Mouse (Mus musculus) erythroid progenitor cell, adult 5-6 weeks (primary cell): ENCODE data around the gene Relch. TPM values are rescaled to one million over a fixed set of nuclear protein-coding genes. Genes with fewer than 3 reads are reported as not detected.

Experiments used
- ATAC-seq: replicated peaks from 2 replicates; pipeline ENCODE4 v1.8.0; 2016; ENCODE audit warnings: moderate number of reproducible peaks, mild to moderate bottlenecking, moderate TSS enrichment, inconsistent platforms; ENCODE audit not compliant: poor library complexity, low FRiP score, severe bottlenecking
- total RNA-seq, 2 experiments: library from RNA; stranded (forward) in 1 of 2; stranded (reverse) in 1 of 2; fragments of 150-400 nt in 1 of 2; fragments of 186-747, 209-891 nt in 1 of 2; gene quantifications; 2 replicates each; pipeline versions ENCODE4 v1.2.3 to v1.2.4; 2015 to 2017; ENCODE audit warnings: low replicate concordance in 2 of 2

The Relch gene
- total RNA-seq, 2 experiments from 2014 or later = 36.8 to 70.4 TPM

DNA sequence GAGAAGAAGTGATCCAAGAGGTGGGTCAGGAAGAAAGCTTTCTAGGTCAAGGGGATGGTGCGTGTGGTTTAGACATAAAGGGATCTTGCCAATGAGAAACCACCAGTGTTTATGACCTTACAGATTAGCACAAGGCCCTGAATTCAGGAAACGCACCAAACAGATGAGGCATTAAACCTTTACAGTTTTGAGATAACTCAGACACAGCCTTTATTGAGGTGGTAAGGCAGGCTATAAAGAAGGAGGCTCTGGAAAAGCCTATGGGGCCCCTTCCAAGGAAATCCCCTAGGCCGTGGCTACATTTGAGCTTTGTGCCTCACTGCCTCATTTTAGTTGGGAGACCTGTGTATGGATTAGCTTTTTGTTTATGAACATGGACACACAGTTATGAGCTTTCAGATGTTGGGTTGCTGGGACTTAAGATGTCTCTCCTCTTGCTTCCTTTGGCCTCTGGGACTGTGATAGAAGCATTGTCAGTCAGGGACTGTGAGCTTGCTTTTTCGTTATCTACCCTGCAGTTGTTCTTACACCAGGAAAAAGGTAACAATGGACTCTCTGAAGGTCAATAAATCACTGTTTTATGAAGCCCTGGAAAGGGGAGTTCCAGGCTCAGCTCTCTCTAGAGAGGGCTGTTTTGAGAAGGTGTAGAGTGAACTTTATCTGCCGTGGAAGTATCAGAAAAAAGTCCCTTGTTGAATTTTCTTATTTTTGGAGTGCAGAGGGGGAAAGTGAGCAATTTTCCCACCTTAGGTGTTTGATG lies 120.8 kb downstream of the Relch start:
- ATAC-seq = no peak

DNA sequence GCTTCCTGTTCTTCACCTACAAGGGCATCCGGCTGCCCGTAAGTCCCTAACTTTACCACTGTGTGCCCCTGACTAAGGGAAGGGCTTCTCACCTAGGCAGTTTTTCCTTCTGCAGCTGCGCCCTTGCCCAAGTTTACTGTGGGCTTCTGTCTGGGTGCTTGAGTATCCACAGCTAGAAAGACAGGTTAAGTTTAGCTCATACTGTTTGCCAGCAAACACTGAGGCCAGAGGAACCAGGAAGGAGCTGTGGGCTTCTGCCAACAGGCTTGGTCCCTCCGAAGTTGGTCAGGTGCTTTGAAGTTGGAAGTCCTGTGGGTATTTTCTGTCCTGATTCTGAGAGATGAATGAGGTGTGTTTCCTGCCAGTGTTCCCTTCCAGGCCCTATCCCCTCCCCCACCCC lies 121.5 kb downstream of the Relch start:
- ATAC-seq = no peak

DNA sequence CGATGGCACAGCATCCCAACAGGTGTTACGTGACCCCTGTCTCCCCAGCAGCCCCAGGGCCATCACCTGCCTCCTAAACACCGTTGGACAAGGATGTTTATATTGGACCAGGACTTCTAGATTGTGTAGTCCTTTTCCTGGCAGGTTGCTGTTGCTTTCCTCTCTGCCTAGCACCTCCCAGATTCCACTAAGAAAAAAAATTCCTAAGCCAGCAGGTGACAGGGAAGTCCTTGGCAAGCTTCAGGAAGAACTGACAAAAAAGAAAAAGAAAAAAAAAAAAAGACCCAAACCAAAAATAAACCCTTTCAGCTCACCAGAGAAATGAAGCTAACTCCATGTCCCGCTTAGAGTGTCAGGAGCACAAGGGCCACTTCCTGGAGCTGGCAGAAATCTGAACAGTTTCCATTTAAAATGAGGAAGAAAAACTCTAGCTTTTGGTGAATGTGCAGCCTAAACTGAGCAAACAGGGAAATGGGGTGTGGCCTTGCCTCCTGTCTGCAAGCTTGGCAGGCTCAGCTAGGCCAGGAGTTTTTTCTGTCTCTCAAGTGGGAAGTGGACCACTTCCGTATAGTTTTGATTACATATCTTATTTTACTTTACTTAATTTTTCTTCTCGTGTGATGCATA lies 123.2 kb downstream of the Relch start:
- no peak for ATAC-seq

DNA sequence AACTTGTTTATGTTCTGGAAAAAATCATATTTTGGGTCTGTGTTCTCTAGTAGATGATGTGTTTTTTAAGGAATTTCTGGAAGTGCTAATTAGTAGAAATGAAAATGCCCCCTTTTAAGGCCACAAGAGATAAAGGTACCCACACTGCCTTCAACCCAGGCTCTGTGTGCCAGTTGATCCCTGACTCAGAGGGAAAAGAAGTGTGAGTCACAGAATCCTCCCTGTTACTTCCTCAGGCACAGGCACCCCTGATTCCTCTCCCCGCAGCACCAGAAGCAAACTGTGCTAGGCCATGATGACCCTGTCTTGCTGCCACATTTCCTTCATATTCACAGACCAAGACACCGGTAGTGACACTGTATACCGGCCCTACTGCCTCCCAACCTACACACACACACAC lies 126.4 kb downstream of the Relch start:
- ATAC-seq = no peak

DNA sequence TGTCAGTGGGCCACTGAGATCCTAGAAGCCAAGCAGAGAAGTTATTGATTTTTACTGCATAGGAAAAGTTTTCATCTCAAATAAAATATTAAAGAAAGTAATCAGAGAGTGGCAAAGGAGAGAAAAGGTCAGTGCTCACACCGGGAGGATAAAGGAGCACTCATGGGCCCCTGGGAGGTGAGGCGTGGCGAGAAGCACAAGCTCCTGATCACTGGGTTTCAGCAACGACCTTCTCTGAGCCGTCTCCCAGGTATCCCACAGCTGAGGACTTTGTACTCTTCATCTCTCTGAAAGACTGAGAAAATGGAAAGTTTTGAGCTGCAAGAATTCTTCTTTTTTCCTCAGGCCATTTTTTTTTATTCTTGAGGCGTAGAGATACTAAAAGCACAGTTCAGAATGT lies 131.0 kb downstream of the Relch start:
- ATAC-seq = no peak

DNA sequence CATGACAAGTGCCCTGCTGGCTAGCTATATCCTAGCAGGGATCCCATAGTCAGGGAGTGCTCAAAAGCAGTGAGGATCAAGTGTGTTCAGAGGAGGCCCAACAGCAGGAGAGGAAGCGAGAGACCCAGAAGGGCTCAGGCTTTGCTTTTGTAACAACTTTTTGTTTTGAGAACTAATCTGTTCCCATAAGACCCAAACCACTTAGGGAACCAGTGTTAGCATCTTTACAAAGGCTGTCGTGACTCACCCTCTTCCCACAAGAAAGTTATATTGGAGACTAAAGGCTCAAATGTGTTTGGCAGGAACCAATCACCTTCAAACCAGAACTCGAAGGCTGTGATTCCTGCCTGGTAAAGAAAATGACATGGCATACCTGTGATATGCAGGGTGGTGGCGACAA lies 132.0 kb downstream of the Relch start:
- no peak for ATAC-seq

DNA sequence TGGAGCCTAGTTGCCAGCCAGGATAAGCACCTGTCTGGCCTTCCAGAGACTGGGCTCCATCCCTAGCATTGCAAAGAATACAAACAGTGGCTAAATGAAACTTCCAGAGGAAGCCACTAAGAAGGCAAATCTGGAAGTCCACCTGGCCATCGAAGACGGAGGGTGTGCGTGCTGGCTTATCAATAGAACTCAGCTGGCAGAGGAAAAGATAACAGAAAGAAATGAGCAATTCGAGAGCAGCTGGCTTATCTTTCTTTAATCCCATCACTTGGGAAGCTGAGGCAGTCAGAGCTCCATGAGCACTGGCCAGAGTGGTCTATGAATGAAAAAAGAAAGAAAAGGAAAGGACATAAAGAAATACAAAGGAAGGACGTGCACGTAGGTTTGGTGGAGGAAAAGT lies 136.9 kb downstream of the Relch start:
- ATAC-seq = no peak

DNA sequence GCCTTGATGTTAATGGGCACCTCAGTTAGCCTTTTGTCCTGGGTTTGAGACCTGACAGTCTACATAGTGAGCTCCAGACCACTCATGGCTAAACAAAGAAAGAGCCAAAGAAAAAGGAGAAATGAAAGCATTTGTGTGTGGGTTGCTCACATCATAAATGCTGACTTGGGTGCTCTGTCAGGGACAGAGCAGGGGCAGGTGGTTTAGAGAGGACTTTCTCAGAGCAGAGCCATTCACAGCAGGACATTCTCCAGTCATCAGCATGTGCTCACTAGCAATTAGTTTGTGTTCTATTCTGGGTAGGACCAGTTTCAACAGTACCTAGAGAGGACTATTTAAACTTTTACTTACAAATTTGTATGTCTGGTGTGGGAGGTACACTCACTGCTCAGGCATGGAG lies 137.6 kb downstream of the Relch start:
- ATAC-seq = no peak

DNA sequence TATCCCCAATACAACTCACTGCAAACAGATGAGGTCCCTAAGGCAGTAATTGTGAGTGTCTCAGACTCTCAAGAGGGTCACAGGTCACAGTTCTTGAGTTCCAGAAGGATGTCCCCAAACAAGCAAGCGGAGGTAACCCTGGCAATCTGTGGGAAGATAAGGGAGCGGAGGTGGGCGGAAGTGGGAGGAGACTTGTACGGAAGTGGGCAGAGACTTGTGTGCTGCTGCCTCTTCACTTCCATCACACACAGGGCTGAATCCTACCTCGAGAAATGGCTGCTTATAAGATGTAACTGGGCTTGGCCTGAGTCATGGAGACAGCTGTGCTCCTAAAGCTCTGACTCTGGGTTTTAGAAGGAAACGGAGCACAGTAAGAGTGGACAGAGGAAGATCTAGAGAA lies 139.3 kb downstream of the Relch start:
- no peak for ATAC-seq

DNA sequence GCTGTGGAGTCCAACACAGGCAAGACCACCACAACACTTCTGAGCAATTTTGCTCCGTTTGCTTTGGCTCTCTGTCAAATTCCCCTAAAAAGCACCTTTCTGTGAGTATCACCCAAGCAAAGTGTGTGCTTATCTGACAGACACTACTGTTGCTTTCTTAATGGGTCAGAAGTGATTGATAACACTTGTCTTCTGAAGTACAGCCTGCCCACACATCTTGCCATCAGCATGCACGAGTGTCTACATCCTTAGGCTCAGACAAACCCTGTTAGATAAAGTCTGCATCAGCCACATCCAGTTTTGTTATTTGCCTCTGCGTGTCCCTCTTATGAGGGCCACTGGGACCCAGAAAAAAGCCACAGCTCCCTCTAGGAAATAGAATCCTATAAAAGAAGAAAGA lies 140.6 kb downstream of the Relch start:
- no peak for ATAC-seq

Other genes starting within 250 kb of the Relch start
- gene Pign, start 184 bp upstream of the Relch start, total RNA-seq (2015; ENCODE audit: low replicate concordance) = 13.0 and 27.4 TPM in 2 replicates
- 26.7 and 33.8 TPM in 2 replicates for gene Pign, start 184 bp upstream of the Relch start, total RNA-seq (2017; ENCODE audit: low replicate concordance)
- gene Tnfrsf11a, start 116.9 kb downstream of the Relch start, total RNA-seq (2015; ENCODE audit: low replicate concordance) = 1.3 and 3.6 TPM in 2 replicates
- gene Tnfrsf11a, start 116.9 kb downstream of the Relch start, total RNA-seq (2017; ENCODE audit: low replicate concordance) = 0.51 and 1.6 TPM in 2 replicates